Mouse (Mus musculus) hindbrain, embryonic 16.5 days (tissue): ENCODE results near the gene Nrxn3. TPM values are rescaled to one million over a fixed set of nuclear protein-coding genes. Genes with fewer than 3 reads are reported as not detected.

Source experiments
- ATAC-seq: fragments of 200-750 bp; cut with Nextera tagmentation; 2 replicates; pipeline ENCODE4 v1.8.0; 2017; ENCODE audit warnings: moderate TSS enrichment, moderate library complexity
- H3K27ac ChIP-seq: fragments of 300-500 bp; sonication (generic); 2 replicates; pipeline ENCODE4 v1.5.1; 2014; ENCODE audit warnings: low read depth, mild to moderate bottlenecking, control low read depth, low read length, moderate library complexity
- H3K27me3 ChIP-seq: fragments of 300-500 bp; sonication (generic); replicated peaks from 2 replicates; pipeline ENCODE4 v1.6.1; 2014; ENCODE audit warnings: low read length; ENCODE audit not compliant: control insufficient read depth, insufficient read depth
- H3K36me3 ChIP-seq: fragments of 300-500 bp; sonication (generic); 2 replicates; pipeline ENCODE4 v1.6.1; 2014; ENCODE audit warnings: mild to moderate bottlenecking, low read length, moderate library complexity, mixed read lengths; ENCODE audit not compliant: control insufficient read depth, insufficient read depth
- H3K4me1 ChIP-seq: fragments of 300-500 bp; sonication (generic); 2 replicates; pipeline ENCODE4 v1.6.1; 2014; ENCODE audit warnings: low read depth, low read length; ENCODE audit not compliant: control insufficient read depth, insufficient read depth
- H3K4me2 ChIP-seq: fragments of 300-500 bp; sonication (generic); 2 replicates; pipeline ENCODE4 v1.6.1; 2014; ENCODE audit warnings: mild to moderate bottlenecking, low read length, control low read depth, moderate library complexity
- H3K4me3 ChIP-seq: fragments of 300-500 bp; sonication (generic); 2 replicates; pipeline ENCODE4 v1.5.1; 2014; ENCODE audit warnings: mild to moderate bottlenecking, low read length, control low read depth, moderate library complexity
- H3K9ac ChIP-seq: fragments of 300-500 bp; sonication (generic); 2 replicates; pipeline ENCODE4 v1.6.1; 2014; ENCODE audit warnings: low read depth, mild to moderate bottlenecking, control low read depth, low read length, moderate library complexity
- H3K9me3 ChIP-seq: fragments of 300-500 bp; sonication (generic); 2 replicates; pipeline ENCODE4 v1.6.1; 2014; ENCODE audit warnings: mild to moderate bottlenecking, low read length, moderate library complexity; ENCODE audit not compliant: control insufficient read depth
- WGBS: fragments of 180-500 bp; shearing (Covaris S2); extraction: QIAGEN DNeasy Blood & Tissue Kit; methylation state at CpG from one replicate; pipeline ENCODE4 v1.1.7; 2014; 5-methylcytosine and 5-hydroxymethylcytosine counted together
- polyA plus RNA-seq: library from polyadenylated mRNA; unstranded; fragments of >200 nt; fragmentation: Nextera tagmentation; extraction: Ambion mirVana; gene quantifications from 2 replicates; pipeline ENCODE4 v1.2.1, GENCODE M21; 2015

Gene Nrxn3
- polyA plus RNA-seq, 1 experiment from 2014 or later: 99.6 TPM

DNA sequence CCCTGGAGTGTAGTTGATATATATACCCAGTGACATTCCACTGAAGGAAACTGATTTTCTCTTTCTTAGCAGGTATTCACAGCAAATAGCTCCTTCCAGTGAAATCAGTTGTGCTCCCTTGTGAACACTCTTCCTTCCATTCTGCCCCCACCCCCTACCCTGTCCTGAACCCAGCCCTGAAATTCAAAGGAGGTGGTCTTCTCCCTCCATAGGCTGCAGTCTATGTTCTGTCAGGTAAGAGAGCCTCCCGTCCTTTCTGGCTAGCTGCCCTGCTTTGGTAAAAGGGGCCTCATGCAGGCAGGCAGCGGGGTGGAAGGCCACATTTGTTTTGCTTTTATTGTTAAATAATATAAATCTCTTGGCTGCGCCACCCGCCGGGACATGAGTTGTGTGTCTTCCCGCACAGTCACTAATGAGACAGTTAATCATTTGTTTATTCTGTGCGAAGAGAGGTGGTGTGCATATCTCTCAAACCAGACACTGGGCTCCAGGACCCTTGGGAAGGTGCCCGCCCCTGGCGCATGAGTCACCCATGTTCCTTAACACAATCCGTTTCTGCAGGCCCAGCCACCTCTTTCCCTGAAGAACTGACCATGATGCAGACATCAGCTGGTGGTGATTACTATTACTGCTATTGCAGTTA, 261.1 kb downstream of the Nrxn3 start:
- H3K36me3 ChIP-seq: no peaks in the 10 kb centered on the region
- ATAC-seq: peak; percentile 70
- H3K4me1 ChIP-seq: peaks cover 11% of the 10 kb centered on the region
- no peak overlapping the region for H3K4me3 ChIP-seq
- H3K4me2 ChIP-seq: no peak overlapping the region
- H3K27me3 ChIP-seq: no peaks in the 10 kb centered on the region
- H3K9ac ChIP-seq: no peak overlapping the region
- H3K9me3 ChIP-seq: no peaks in the 10 kb centered on the region
- no peak overlapping the region for H3K27ac ChIP-seq
- 18% methylated on average over 10 of the region's 10 CpGs for WGBS

DNA sequence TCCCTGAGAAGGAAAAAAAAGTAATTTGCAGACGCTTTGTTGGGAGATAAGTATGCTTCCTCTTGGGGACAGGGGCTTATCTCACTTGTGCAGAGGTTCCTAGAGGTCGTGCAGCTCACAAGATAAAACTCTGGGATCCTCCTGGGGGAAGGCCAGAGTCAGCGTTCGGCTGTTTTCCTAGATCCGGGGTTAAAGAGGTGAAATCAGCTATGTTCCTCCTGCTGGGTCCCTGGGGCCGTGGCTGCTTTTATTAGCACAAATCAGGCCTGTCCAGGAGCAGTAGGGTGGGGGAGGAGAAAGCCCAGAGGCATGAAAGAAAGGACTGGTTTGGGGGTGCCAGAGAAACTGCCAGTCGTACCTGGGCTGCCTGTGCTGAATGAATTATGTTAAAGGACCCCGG, 261.7 kb downstream of the Nrxn3 start:
- Histone ChIP-seq H3K4me2 (peak overlapping the region; percentile 24; the same call in 1 of the 2 replicates), H3K9ac (no peak overlapping the region; the same call in 1 of the 2 replicates), H3K9me3 (no peaks in the 10 kb centered on the region), H3K27me3 (no peaks in the 10 kb centered on the region), H3K27ac (peak overlapping the region; percentile 41; the same call in 1 of the 2 replicates), H3K4me1 (peaks cover 11% of the 10 kb centered on the region), H3K36me3 (no peaks in the 10 kb centered on the region), H3K4me3 (no peak overlapping the region)
- ATAC-seq: peak; percentile 38; the same call in 1 of the 2 replicates
- 6% methylated on average over 8 of the region's 8 CpGs for WGBS

- Histone ChIP-seq H3K9me3 (no peaks in the 10 kb centered on the region), H3K4me3 (no peak overlapping the region), H3K27me3 (no peaks in the 10 kb centered on the region), H3K4me2 (peak overlapping the region; percentile 24; the same call in 1 of the 2 replicates), H3K4me1 (peaks cover 11% of the 10 kb centered on the region), H3K36me3 (no peaks in the 10 kb centered on the region), H3K9ac (no peak overlapping the region; the same call in 1 of the 2 replicates), H3K27ac (peak overlapping the region; percentile 41; the same call in 1 of the 2 replicates)
- 31% methylated on average over 5 of the region's 5 CpGs for WGBS
- no peak for ATAC-seq
Measured at GRCm38 (mm10) chr12:88984804-88985203, 262.1 kb downstream of the Nrxn3 start.

DNA sequence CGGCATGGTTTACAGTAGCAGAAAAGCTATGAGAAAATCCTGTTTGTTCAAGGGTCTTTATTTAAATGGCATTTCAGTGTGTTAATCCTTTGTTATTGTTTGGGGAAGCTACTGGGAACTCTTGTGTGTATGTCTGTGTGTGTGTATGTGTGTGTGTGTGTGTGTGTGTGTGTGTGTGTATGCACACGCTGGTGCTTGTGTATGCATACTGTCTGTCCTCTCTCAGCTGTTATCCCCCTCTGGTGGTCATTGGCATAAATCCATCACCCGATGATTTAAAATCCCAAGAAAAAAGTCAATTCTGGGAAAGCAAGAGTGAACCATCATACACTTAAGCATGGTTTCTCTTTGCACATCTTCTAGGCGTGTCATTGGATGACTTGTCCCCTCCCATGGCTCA, 264.4 kb downstream of the Nrxn3 start:
- ATAC-seq: no peak
- Histone ChIP-seq H3K27me3 (no peaks in the 10 kb centered on the region), H3K27ac (no peak overlapping the region), H3K9ac (no peak overlapping the region), H3K4me1 (peaks cover 11% of the 10 kb centered on the region), H3K36me3 (no peaks in the 10 kb centered on the region), H3K9me3 (no peaks in the 10 kb centered on the region), H3K4me3 (no peak overlapping the region), H3K4me2 (no peak overlapping the region)
- WGBS: 48% methylated on average over 4 of the region's 4 CpGs

DNA sequence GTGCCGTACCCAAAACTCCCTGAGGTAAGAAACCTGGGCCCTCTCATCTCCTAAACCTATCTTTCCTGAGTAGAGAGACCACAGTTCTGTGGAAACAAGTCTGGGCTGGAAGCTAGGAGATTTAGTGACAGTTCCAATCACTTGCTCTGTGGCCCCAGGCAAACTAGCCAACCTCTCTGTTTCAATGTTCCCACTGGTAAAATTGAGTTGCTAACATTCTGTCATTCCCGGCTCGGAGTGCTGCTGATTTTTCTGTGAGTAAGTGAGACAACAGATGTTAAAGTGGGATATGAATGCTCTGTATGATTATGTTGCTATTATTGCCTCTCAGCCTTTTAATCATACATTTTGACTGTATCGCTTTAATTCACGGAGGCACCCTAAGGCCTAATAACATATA, 268.1 kb downstream of the Nrxn3 start:
- WGBS: 71% methylated on average over 5 of the region's 5 CpGs

GRCm38 (mm10) chr12:88992141-88992540, 269.5 kb downstream of the Nrxn3 start:
- no peak overlapping the region for H3K27ac ChIP-seq
- no peaks in the 10 kb centered on the region for H3K9me3 ChIP-seq
- no peak overlapping the region for H3K4me3 ChIP-seq
- no peaks in the 10 kb centered on the region for H3K4me1 ChIP-seq
- H3K4me2 ChIP-seq: no peak overlapping the region
- H3K27me3 ChIP-seq: no peaks in the 10 kb centered on the region
- 0% methylated on average over 2 of the region's 2 CpGs for WGBS
- no peak for ATAC-seq
- no peaks in the 10 kb centered on the region for H3K36me3 ChIP-seq
- H3K9ac ChIP-seq: no peak overlapping the region

More for the DNA sequence above, 268.1 kb downstream of the Nrxn3 start:
- H3K9me3 ChIP-seq: no peaks in the 10 kb centered on the region
- no peak overlapping the region for H3K27ac ChIP-seq
- ATAC-seq: no peak
- H3K4me1 ChIP-seq: no peaks in the 10 kb centered on the region
- no peaks in the 10 kb centered on the region for H3K27me3 ChIP-seq
- no peaks in the 10 kb centered on the region for H3K36me3 ChIP-seq
- H3K4me2 ChIP-seq: no peak overlapping the region
- no peak overlapping the region for H3K9ac ChIP-seq
- no peak overlapping the region for H3K4me3 ChIP-seq

DNA sequence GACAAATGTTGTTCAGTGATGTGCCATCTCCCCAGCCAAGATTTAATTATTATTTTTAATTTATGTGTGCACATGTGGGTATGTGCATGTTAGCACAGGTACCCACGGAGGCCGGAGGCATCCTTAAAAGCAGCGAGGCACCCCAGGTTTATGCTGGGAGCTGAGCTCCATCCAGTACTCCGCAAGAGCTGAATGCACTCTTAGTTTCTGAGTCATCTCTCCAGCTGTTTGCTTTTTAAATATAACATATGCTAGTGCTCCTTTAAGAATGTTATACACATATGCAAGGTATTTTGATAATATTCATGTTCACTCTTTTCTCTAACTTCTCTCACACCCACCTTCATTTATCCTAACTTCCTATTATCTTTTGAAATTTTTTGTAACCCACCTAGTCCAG, 271.1 kb downstream of the Nrxn3 start:
- Histone ChIP-seq H3K36me3 (no peaks in the 10 kb centered on the region), H3K27me3 (no peaks in the 10 kb centered on the region), H3K4me3 (no peak overlapping the region), H3K9ac (no peak overlapping the region), H3K9me3 (no peaks in the 10 kb centered on the region), H3K4me2 (no peak overlapping the region), H3K4me1 (no peaks in the 10 kb centered on the region), H3K27ac (no peak overlapping the region)
- 85% methylated on average over 4 of the region's 4 CpGs for WGBS
- ATAC-seq: no peak

DNA sequence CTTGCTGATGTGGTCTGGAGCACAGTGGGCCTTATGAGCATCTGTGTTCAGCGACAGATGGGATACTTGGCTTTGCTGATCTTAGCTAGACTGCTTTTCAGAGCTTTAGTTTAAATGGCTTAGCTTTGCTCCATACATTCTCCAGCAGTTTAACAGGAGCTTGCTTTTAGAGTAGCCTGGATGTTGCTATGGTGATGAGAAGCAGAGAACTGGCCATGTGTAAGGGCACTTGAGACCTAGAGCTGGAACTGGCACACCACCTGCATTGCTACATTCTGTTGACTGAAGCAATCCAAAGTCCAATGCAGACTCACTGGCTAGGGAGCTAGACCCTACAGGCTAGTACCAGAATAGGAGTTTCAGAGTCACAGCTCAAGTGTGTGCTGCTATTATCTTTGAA, 293.8 kb downstream of the Nrxn3 start:
- ATAC-seq: peak; percentile 65
- Histone ChIP-seq H3K9ac (no peak overlapping the region), H3K9me3 (no peaks in the 10 kb centered on the region), H3K27me3 (no peaks in the 10 kb centered on the region), H3K4me2 (no peak overlapping the region), H3K27ac (no peak overlapping the region), H3K4me1 (no peaks in the 10 kb centered on the region; the same call in 1 of the 2 replicates), H3K4me3 (no peak overlapping the region), H3K36me3 (no peaks in the 10 kb centered on the region)
- WGBS: 63% methylated on average over 1 of the region's 1 CpGs

- Histone ChIP-seq H3K4me2 (no peak overlapping the region), H3K36me3 (no peaks in the 10 kb centered on the region), H3K4me1 (no peaks in the 10 kb centered on the region), H3K4me3 (no peak overlapping the region), H3K9me3 (no peaks in the 10 kb centered on the region), H3K9ac (no peak overlapping the region), H3K27me3 (no peaks in the 10 kb centered on the region), H3K27ac (no peak overlapping the region)
- ATAC-seq: no peak
- 97% methylated on average over 1 of the region's 1 CpGs for WGBS
Measured at GRCm38 (mm10) chr12:89025180-89025579, 302.5 kb downstream of the Nrxn3 start.
